Mouse (Mus musculus) lung, postnatal 0 days (tissue): ENCODE results near the gene Ptcd2. TPM values are rescaled to one million over a fixed set of nuclear protein-coding genes. Genes with fewer than 3 reads are reported as not detected.

ENCODE experiments used
- ATAC-seq: fragments of 200-750 bp; cut with Nextera tagmentation; 2 replicates; pipeline ENCODE4 v1.8.0; 2017; ENCODE audit warnings: moderate library complexity
- DNase-seq: peaks from one replicate; pipeline ENCODE4 v3.0.0-alpha.2; 2016; ENCODE audit warnings: low spot score
- H3K27ac ChIP-seq: fragments of 300-500 bp; sonication (generic); 2 replicates; pipeline ENCODE4 v1.5.1; 2014; ENCODE audit warnings: antibody characterized with exemption, mild to moderate bottlenecking, low read length, mixed read lengths
- H3K27me3 ChIP-seq: fragments of 300-500 bp; sonication (generic); replicated peaks from 2 replicates; pipeline ENCODE4 v1.6.1; 2014; ENCODE audit warnings: low read length, mixed read lengths; ENCODE audit not compliant: insufficient read depth
- H3K36me3 ChIP-seq: fragments of 300-500 bp; sonication (generic); 2 replicates; pipeline ENCODE4 v1.6.1; 2014; ENCODE audit warnings: low read length, mixed read lengths; ENCODE audit not compliant: insufficient read depth
- H3K4me1 ChIP-seq: fragments of 300-500 bp; sonication (generic); 2 replicates; pipeline ENCODE4 v1.6.1; 2014; ENCODE audit warnings: antibody characterized with exemption, low read depth, low read length, mixed read lengths; ENCODE audit not compliant: insufficient read depth
- H3K4me2 ChIP-seq: fragments of 300-500 bp; sonication (generic); replicated peaks from 2 replicates; pipeline ENCODE4 v1.6.1; 2014; ENCODE audit warnings: low read depth, mild to moderate bottlenecking, low read length, moderate library complexity, mixed read lengths
- H3K4me3 ChIP-seq: fragments of 300-500 bp; sonication (generic); 2 replicates; pipeline ENCODE4 v1.5.1; 2014; ENCODE audit warnings: low read depth, low read length
- H3K9ac ChIP-seq: fragments of 300-500 bp; sonication (generic); replicated peaks from 2 replicates; pipeline ENCODE4 v1.6.1; 2014; ENCODE audit warnings: low read depth, mild to moderate bottlenecking
- H3K9me3 ChIP-seq: fragments of 300-500 bp; sonication (generic); 2 replicates; pipeline ENCODE4 v1.6.1; 2016; ENCODE audit warnings: low read length, mixed read lengths
- CTCF ChIP-seq: IDR thresholded peaks from 2 replicates; pipeline ENCODE4 v1.5.1; 2016; ENCODE audit warnings: antibody characterized with exemption, mild to moderate bottlenecking
- EP300 ChIP-seq: IDR thresholded peaks from 2 replicates; pipeline ENCODE4 v1.6.1; 2016; ENCODE audit warnings: antibody characterized with exemption, mild to moderate bottlenecking, control low read depth
- WGBS: fragments of 180-500 bp; shearing (Covaris S2); extraction: QIAGEN DNeasy Blood & Tissue Kit; methylation state at CpG from one replicate; pipeline ENCODE4 v1.1.7; 2014; 5-methylcytosine and 5-hydroxymethylcytosine counted together
- polyA plus RNA-seq: library from polyadenylated mRNA; unstranded; fragments of >200 nt; fragmentation: Nextera tagmentation; extraction: Ambion mirVana; gene quantifications from 2 replicates; pipeline ENCODE4 v1.2.1, GENCODE M21; 2015

Gene Ptcd2
- polyA plus RNA-seq, 1 experiment from 2014 or later, result 22.9 TPM

DNA sequence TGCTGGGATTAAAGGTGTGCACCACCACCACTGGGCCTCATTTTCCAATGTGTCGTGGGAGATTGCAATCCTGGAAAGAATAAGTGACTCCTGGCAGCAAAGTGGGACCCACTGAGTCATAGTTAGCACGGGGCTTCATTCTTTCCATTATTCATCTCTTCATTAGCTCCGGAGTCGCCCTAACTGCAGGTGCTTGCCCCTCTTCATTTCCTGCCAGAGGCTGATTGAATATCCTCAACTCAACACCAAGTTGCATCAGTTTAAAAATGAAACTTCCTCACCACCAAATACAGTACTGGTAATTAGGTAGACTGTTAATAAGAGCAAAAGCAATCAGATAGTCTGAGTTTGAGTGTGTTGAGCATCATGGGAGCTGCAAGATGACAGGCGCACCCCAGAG, 30.4 kb downstream of the Ptcd2 start:
- DNase-seq (no peak), ATAC-seq (no peak)
- Histone ChIP-seq H3K4me1 (no peaks in the 10 kb centered on the region), H3K9ac (no peak overlapping the region), H3K27ac (no peak overlapping the region), H3K9me3 (no peaks in the 10 kb centered on the region), H3K4me3 (no peak overlapping the region), H3K27me3 (no peaks in the 10 kb centered on the region), H3K36me3 (no peaks in the 10 kb centered on the region), H3K4me2 (no peak overlapping the region)
- WGBS, result 78% methylated on average over 5 of the region's 5 CpGs
- no peak for TF ChIP-seq CTCF
- TF ChIP-seq EP300, result no peak

DNA sequence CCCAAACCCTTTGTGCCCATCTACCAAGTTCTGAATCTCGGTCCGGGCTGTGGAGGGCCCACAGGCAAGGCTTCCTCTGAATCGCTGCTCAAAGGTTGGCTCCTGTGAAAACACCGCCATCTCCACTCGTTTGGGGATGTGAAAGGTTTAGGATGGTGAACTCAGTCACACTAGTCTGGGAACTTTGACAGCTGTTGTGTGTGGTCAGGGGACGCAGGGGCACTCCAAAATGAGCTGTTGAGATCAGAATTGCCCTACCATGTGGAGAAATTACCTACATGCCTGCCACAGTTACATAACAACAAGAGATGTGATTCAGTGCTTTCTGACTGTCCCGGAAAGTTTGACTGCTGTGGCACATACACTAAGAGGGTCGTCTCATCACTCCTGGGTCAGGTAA, 36.1 kb downstream of the Ptcd2 start:
- no peak overlapping the region for H3K9ac ChIP-seq
- H3K27ac ChIP-seq, result peak overlapping the region; percentile 40
- H3K9me3 ChIP-seq, result no peaks in the 10 kb centered on the region
- DNase-seq (no peak), ATAC-seq (no peak)
- H3K27me3 ChIP-seq, result no peaks in the 10 kb centered on the region
- H3K36me3 ChIP-seq, result no peaks in the 10 kb centered on the region
- H3K4me2 ChIP-seq, result no peak overlapping the region
- no peak for TF ChIP-seq CTCF
- TF ChIP-seq EP300, result no peak
- 74% methylated on average over 8 of the region's 8 CpGs for WGBS
- H3K4me3 ChIP-seq, result no peak overlapping the region
- peaks cover 11% of the 10 kb centered on the region; the same call in 1 of the 2 replicates for H3K4me1 ChIP-seq

DNA sequence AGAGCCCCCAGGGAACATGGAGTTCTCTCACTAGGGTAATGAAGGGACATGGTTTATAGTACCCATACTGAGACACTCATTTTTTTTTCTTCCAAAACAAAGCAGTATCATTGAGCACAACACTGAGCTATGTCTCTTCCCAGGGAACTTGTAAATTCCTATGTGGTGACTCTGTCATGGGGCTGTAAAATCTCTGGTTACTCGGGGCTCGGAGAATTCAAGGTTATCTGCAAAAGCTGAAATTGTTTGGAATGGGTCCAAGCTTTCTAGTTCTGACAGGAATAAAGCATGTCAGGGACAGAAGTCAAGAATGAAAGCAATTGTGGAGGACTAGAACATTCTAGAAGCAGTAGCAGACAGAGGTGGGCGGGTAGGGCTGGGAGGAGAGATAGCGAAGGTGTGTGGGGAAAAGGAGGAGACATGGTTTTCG, 36.6 kb downstream of the Ptcd2 start:
- Histone ChIP-seq H3K36me3 (no peaks in the 10 kb centered on the region), H3K4me3 (no peak overlapping the region), H3K4me1 (peaks cover 11% of the 10 kb centered on the region; the same call in 1 of the 2 replicates), H3K9ac (no peak overlapping the region), H3K9me3 (no peaks in the 10 kb centered on the region), H3K27ac (peak overlapping the region; percentile 40), H3K4me2 (no peak overlapping the region), H3K27me3 (no peaks in the 10 kb centered on the region)
- TF ChIP-seq CTCF, result no peak
- peak; percentile 90 for TF ChIP-seq EP300
- ATAC-seq (peak; percentile 83), DNase-seq (peak; percentile 85)
- WGBS, result 42% methylated on average over 5 of the region's 5 CpGs

DNA sequence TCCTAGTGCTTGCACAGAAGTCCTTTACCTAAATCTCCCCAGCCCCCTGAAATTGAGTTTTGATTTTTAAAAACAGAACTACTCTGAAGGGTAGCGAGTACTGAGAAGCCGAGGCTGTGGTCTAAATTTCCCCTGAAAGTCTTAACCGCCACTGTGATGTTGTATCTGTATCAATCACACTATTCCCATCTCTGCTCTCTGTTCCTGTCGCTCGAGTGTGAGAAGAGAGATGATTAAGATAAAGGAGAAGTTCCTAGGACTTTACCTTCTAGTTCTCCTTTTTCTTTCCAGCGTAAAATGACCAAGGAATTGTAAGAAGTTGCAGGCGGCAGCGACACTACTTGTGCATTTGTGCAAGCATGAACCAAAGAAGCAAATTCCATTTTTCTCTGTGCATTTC, 38.3 kb downstream of the Ptcd2 start:
- Histone ChIP-seq H3K27me3 (no peaks in the 10 kb centered on the region), H3K36me3 (no peaks in the 10 kb centered on the region), H3K9me3 (no peaks in the 10 kb centered on the region), H3K9ac (no peak overlapping the region), H3K27ac (no peak overlapping the region), H3K4me3 (no peak overlapping the region), H3K4me2 (no peak overlapping the region), H3K4me1 (peaks cover 11% of the 10 kb centered on the region; the same call in 1 of the 2 replicates)
- no peak for DNase-seq
- ATAC-seq, result no peak
- no peak for TF ChIP-seq EP300
- no peak for TF ChIP-seq CTCF
- WGBS, result 81% methylated on average over 8 of the region's 8 CpGs

DNA sequence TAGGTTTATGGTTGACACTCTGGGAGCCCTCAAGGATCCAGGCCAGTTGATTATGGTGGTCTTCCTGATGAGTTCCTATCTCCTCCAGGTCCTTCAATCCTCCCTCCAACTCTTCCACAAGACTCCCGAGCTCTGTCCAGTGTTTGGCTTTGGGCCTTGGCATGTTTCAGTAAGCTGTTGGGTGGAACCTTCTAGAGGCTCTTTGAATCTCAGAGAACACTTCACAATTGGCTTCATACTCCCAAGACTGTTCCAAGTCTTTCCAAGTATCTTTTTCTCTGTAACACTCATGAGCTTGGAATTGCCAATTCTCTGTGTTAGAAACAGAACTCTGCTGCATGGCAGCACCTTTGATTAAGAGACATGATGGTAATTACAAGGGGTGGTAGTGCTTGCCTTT, 39.3 kb downstream of the Ptcd2 start:
- peak; percentile 73; the same call in 1 of the 2 replicates for TF ChIP-seq EP300
- no peak for TF ChIP-seq CTCF
- DNase-seq (peak; percentile 79), ATAC-seq (peak; percentile 55)
- Histone ChIP-seq H3K4me3 (no peak overlapping the region), H3K4me1 (peaks cover 11% of the 10 kb centered on the region; the same call in 1 of the 2 replicates), H3K36me3 (no peaks in the 10 kb centered on the region), H3K27me3 (no peaks in the 10 kb centered on the region), H3K9ac (no peak overlapping the region), H3K9me3 (no peaks in the 10 kb centered on the region), H3K27ac (peak overlapping the region; percentile 43; the same call in 1 of the 2 replicates), H3K4me2 (no peak overlapping the region)
- WGBS, result 41% methylated on average over 1 of the region's 1 CpGs

DNA sequence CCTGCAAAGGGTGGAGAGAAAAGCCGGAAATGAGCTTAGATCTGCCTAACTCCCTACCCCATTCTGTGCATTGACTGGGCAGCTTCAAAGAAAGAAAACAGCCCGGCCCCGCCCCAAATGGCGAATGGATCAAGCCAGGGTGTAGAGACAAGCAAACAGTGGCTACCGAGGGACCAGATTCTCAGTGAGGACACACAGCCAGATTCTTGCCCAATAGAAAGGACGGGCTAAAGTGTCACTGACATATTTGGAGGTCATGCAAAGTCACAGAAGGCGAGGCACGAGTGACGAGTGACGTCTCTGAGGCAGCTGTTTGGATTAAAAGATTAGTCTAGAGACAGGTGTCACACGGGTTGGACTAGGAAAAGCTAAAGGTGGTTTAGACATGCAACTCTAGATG, 40.1 kb downstream of the Ptcd2 start:
- Histone ChIP-seq H3K9me3 (no peaks in the 10 kb centered on the region), H3K4me1 (peaks cover 11% of the 10 kb centered on the region; the same call in 1 of the 2 replicates), H3K27ac (no peak overlapping the region), H3K4me3 (no peak overlapping the region), H3K9ac (no peak overlapping the region), H3K36me3 (no peaks in the 10 kb centered on the region), H3K27me3 (no peaks in the 10 kb centered on the region), H3K4me2 (no peak overlapping the region)
- WGBS, result 36% methylated on average over 11 of the region's 11 CpGs
- ATAC-seq (peak; percentile 23; the same call in 1 of the 2 replicates), DNase-seq (peak; percentile 43)
- TF ChIP-seq CTCF (no peak), EP300 (peak; percentile 38; the same call in 1 of the 2 replicates)
